Mouse (Mus musculus): ENCODE results near the gene Hoxd10. TPM values are rescaled to one million over a fixed set of nuclear protein-coding genes. Genes with fewer than 3 reads are reported as not detected.

Gene Hoxd10
- total and polyA plus RNA-seq, 2 experiments from 2014 or later = not detected

DNA sequence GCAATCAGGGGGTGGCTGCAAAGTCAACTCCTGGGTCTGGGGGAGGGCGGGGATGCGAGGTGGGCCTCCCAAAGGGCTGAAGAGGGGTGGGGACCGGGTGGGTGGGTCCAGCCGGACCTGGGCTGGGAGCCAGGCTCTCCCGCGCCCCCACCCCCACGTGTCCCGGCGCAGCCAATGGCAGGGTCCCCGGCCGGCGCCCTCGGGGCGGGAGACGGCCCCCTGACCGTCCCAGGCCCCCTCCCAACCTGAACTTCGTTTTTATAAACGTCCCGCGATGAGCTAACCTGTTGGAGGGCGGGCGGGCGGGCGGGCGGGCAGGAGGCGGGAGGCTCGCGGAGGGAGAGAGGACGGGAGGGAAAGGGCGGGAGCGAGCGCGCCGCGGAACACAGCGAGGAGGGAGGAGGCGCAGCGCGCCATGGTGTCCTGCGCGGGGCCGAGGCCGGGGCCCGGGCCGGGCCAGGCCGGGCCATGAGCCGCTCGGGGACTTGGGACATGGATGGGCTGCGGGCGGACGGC, 23.8 kb upstream of the Hoxd10 start, which contains the start of gene Hoxd13:
Hoxd13 (plus strand) TSS at position 469 of the 516 bp plus-strand sequence.
- WGBS = under 1% methylated on average over 28 of the region's 51 CpGs
- ATAC-seq (ENCODE audit: insufficient read depth, low read depth) (no peak; the same call in 1 of the 2 replicates), DNase-seq (ENCODE audit: low spot score) (no peak)
- no peak for TF ChIP-seq EP300 (IDR thresholded peaks at IDR 0.05; ENCODE audit: low read depth)
- TF ChIP-seq CTCF (IDR thresholded peaks at IDR 0.05; ENCODE audit: low read depth) = no peak
- Histone ChIP-seq H3K4me3 (ENCODE audit: low read depth, low read length) (peak within 1 kb of the TSS; percentile 51), H3K27me3 (ENCODE audit: control insufficient read depth, insufficient read depth, low read length) (peaks cover 99% of the 10 kb centered on the region), H3K27ac (ENCODE audit: low read depth) (no peak within 1 kb of the TSS), H3K9ac (replicated peaks; ENCODE audit: low read depth, low read length) (no peak within 1 kb of the TSS), H3K4me1 (ENCODE audit: control insufficient read depth, insufficient read depth) (peaks cover 8% of the 10 kb centered on the region; the same call in 1 of the 2 replicates), H3K4me2 (ENCODE audit: low read depth, low read length) (peak within 1 kb of the TSS; percentile 68), H3K9me3 (replicated peaks; ENCODE audit: control insufficient read depth, low read length) (no peaks in the 10 kb centered on the region), H3K36me3 (replicated peaks; ENCODE audit: control insufficient read depth, insufficient read depth, low read length) (no peaks in the 10 kb centered on the region)

- Histone ChIP-seq H3K9me3 (replicated peaks; ENCODE audit: control insufficient read depth, low read length) (no peaks in the 10 kb centered on the region), H3K4me1 (ENCODE audit: control insufficient read depth, insufficient read depth) (peaks cover 8% of the 10 kb centered on the region; the same call in 1 of the 2 replicates), H3K27ac (ENCODE audit: low read depth) (no peak overlapping the region), H3K4me3 (ENCODE audit: low read depth, low read length) (peak overlapping the region; percentile 51), H3K27me3 (ENCODE audit: control insufficient read depth, insufficient read depth, low read length) (peaks cover 99% of the 10 kb centered on the region), H3K4me2 (ENCODE audit: low read depth, low read length) (peak overlapping the region; percentile 68), H3K9ac (replicated peaks; ENCODE audit: low read depth, low read length) (no peak overlapping the region), H3K36me3 (replicated peaks; ENCODE audit: control insufficient read depth, insufficient read depth, low read length) (no peaks in the 10 kb centered on the region)
- DNase-seq (ENCODE audit: low spot score) = no peak
- peak; percentile 44; the same call in 1 of the 2 replicates for ATAC-seq (ENCODE audit: insufficient read depth, low read depth)
- under 1% methylated on average over 58 of the region's 74 CpGs for WGBS
- TF ChIP-seq CTCF (IDR thresholded peaks at IDR 0.05; ENCODE audit: low read depth) = no peak
- no peak for TF ChIP-seq EP300 (IDR thresholded peaks at IDR 0.05; ENCODE audit: low read depth)
Observed at GRCm38 (mm10) chr2:74668370-74669229, 23.1 kb upstream of the Hoxd10 start.

DNA sequence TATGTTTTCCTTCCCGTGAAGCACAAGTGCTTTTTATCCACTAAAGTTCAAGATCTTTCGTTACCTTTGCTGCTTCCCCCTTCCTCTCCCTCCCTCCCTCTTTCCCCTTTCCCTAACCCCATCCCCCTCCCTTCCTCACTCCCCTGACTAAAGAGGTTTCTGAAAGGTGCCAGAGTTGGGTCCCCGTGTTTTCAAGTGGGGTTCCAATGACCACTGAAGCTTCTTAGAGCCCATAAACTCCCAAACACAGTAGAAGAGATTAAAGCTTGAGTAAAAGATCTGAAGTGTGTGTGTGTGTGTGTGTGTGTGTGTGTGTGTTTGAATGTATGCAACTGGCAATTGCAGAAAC, 22.5 kb upstream of the Hoxd10 start:
- no peak for DNase-seq (ENCODE audit: low spot score)
- no peak overlapping the region for H3K27ac ChIP-seq (ENCODE audit: low read depth)
- ATAC-seq (ENCODE audit: insufficient read depth, low read depth) = no peak
- WGBS = 1% methylated on average over 3 of the region's 3 CpGs
- TF ChIP-seq EP300 (IDR thresholded peaks at IDR 0.05; ENCODE audit: low read depth) (no peak), CTCF (IDR thresholded peaks at IDR 0.05; ENCODE audit: low read depth) (no peak)
- H3K27me3 ChIP-seq (ENCODE audit: control insufficient read depth, insufficient read depth, low read length) = peaks cover 99% of the 10 kb centered on the region
- H3K36me3 ChIP-seq (replicated peaks; ENCODE audit: control insufficient read depth, insufficient read depth, low read length) = no peaks in the 10 kb centered on the region
- H3K4me2 ChIP-seq (ENCODE audit: low read depth, low read length) = no peak overlapping the region
- no peaks in the 10 kb centered on the region for H3K9me3 ChIP-seq (replicated peaks; ENCODE audit: control insufficient read depth, low read length)
- H3K4me3 ChIP-seq (ENCODE audit: low read depth, low read length) = no peak overlapping the region
- H3K9ac ChIP-seq (replicated peaks; ENCODE audit: low read depth, low read length) = no peak overlapping the region
- H3K4me1 ChIP-seq (ENCODE audit: control insufficient read depth, insufficient read depth) = peaks cover 8% of the 10 kb centered on the region; the same call in 1 of the 2 replicates

- no peak for DNase-seq (ENCODE audit: low spot score)
- Histone ChIP-seq H3K4me2 (ENCODE audit: low read depth, low read length) (no peak overlapping the region), H3K27me3 (ENCODE audit: control insufficient read depth, insufficient read depth, low read length) (peaks cover 99% of the 10 kb centered on the region), H3K4me1 (ENCODE audit: control insufficient read depth, insufficient read depth) (peaks cover 8% of the 10 kb centered on the region; the same call in 1 of the 2 replicates), H3K9me3 (replicated peaks; ENCODE audit: control insufficient read depth, low read length) (no peaks in the 10 kb centered on the region), H3K36me3 (replicated peaks; ENCODE audit: control insufficient read depth, insufficient read depth, low read length) (no peaks in the 10 kb centered on the region), H3K4me3 (ENCODE audit: low read depth, low read length) (no peak overlapping the region), H3K27ac (ENCODE audit: low read depth) (no peak overlapping the region), H3K9ac (replicated peaks; ENCODE audit: low read depth, low read length) (no peak overlapping the region)
- no peak for ATAC-seq (ENCODE audit: insufficient read depth, low read depth)
- TF ChIP-seq CTCF (IDR thresholded peaks at IDR 0.05; ENCODE audit: low read depth) = no peak
- no peak for TF ChIP-seq EP300 (IDR thresholded peaks at IDR 0.05; ENCODE audit: low read depth)
- 3% methylated on average over 14 of the region's 14 CpGs for WGBS
Observed at GRCm38 (mm10) chr2:74669650-74670235, 22.0 kb upstream of the Hoxd10 start.

GRCm38 (mm10) chr2:74670632-74671188, 21.0 kb upstream of the Hoxd10 start:
- Histone ChIP-seq H3K36me3 (replicated peaks; ENCODE audit: control insufficient read depth, insufficient read depth, low read length) (no peaks in the 10 kb centered on the region), H3K9me3 (replicated peaks; ENCODE audit: control insufficient read depth, low read length) (no peaks in the 10 kb centered on the region), H3K27me3 (ENCODE audit: control insufficient read depth, insufficient read depth, low read length) (peaks cover 99% of the 10 kb centered on the region), H3K4me2 (ENCODE audit: low read depth, low read length) (no peak overlapping the region), H3K9ac (replicated peaks; ENCODE audit: low read depth, low read length) (no peak overlapping the region), H3K4me1 (ENCODE audit: control insufficient read depth, insufficient read depth) (peaks cover 8% of the 10 kb centered on the region; the same call in 1 of the 2 replicates), H3K27ac (ENCODE audit: low read depth) (no peak overlapping the region), H3K4me3 (ENCODE audit: low read depth, low read length) (no peak overlapping the region)
- TF ChIP-seq EP300 (IDR thresholded peaks at IDR 0.05; ENCODE audit: low read depth) (no peak), CTCF (IDR thresholded peaks at IDR 0.05; ENCODE audit: low read depth) (no peak)
- WGBS = 10% methylated on average over 3 of the region's 3 CpGs
- ATAC-seq (ENCODE audit: insufficient read depth, low read depth) = no peak
- DNase-seq (ENCODE audit: low spot score) = no peak
